Mouse (Mus musculus): ENCODE data around the gene Tmem232.
"Not testable (repeated sequence)": the region's sequence is repeated elsewhere in the genome, so short reads cannot be mapped to it uniquely, and the experiment has no call there.

Gene Tmem232

DNA sequence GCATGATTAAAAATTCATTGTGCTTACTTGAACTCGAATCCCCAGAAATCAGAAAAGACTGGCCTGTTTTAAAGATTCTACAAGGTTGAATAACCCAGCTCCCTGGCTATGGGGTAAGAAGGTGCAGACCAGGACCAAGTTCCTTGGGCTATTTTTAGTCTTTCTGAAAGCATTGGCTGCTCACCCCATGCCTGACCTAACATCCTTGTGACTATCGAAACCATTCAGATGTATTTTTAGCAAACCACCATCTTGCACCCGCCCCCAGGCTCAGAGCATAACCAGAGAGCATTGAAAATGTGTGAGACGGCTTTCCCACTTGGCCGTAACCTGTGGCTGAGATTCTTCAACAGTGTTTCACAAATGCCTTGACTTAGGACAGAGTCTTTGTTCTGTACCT, 13.1 kb downstream of the Tmem232 start:
- DNase-seq = no peak

DNA sequence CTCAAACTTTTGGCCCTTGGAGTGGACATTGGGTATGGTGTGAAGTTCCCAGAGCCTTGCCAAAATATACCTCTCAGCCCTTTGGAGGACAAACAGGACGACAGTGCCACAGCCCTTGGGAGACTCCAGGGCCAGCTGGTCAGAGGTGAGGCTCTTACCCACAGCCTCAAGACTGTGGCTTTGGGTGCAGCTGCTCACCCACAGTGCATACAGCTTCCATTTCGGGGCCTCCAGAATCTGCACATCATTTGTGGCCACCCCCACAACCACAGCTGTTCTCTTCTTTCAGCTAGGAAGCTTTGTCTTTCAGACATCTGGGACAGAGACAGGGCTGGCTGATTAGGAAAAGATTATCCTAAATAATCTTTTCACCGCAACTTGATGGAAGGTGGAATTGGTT, 27.1 kb downstream of the Tmem232 start:
- DNase-seq = no peak

DNA sequence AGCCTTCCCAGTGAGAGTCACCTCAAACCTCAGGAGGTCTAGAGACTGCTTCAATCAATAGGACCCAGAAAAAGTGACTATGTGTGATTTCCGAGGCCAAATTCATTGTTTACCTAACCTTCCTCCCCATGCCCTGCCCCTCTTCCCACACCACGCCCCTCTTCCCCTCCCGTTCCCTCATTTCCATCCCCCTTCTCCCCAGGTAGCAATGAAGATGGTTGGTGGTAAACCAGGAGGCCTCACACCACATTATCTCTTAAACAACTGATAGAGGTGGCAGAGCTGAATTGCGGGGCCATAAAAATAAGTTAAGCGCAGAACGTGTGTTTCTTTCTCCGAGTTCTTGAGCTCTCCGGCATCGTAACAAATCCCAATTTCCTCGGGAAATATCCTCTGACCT, 55.9 kb downstream of the Tmem232 start:
- no peak for DNase-seq

DNA sequence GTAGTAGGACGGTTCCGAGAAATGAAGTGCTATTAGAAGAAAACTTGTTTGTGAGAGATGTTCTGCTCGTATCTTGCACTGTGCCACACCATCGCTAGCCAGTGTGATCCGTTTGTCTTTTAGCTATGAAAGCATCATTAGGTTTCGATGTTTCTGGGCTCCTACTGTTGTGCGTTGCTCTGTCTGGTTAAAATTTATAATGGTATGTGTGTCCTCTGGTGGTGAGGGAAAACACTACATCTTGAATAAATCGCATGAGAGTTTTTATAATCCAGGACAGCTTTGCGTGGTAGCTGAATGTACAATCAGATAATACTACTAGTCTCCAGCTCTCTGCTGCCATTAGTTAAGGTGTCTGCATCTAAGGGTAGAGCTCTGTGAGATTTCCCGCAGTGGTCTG, 63.8 kb downstream of the Tmem232 start:
- no peak for DNase-seq

DNA sequence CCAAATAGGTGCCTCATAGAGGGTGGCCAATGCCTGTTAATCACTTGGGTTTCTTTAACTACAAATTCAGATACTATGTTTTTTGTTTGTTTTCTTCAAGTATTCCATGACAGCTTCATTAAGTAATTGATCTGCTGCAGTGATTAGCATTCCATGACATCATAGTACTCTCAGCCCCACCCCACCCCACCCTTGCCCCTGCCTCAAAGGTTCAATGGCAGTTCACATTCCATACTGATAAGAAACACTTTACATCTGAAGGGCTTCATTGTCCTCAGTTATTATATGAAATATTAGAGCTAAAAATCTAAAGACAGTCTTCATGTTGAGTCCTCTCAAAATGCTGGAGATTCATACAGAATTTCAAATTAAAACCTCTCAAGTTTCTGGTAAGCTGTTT, 89.8 kb downstream of the Tmem232 start:
- no peak for DNase-seq

DNA sequence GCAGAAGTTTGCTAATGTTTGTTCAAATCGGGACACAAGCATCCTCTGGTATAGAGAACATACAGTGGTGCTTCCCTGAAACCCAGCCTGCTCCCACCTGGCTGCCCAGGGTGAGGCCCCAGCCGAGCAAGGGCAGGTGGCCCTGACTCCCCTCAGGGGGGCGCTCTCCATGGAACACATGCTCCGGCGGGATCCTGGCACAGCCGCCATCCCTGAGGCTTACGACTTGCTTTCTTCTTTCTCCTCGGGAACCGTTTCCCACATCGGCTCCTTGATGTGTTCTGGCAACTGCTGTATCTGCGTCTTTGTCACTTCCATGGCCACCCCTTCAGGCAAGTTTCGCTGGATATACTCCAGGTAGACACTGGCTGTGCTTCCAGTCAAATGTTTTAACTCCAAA, 102.7 kb downstream of the Tmem232 start:
- DNase-seq = not testable (repeated sequence)

DNA sequence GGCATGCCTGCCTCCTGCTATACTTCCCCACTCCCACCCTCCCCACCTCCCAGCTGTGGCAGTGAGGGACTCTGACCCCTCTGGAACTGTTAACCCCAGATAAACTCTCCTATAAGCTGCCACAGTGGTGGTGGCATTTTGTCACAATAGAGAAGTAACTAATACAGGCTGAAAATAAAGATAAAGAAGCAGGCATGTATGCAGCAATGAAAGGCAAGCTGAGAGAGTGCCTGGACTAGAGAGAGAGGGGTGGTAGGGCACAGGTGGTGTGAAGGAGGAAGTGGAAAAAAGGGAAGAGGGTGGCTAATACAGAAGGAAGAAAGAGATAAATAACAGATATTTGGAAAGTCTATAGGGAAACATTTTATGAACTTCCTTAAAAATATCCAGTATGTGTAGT, 121.5 kb downstream of the Tmem232 start:
- DNase-seq = no peak

DNA sequence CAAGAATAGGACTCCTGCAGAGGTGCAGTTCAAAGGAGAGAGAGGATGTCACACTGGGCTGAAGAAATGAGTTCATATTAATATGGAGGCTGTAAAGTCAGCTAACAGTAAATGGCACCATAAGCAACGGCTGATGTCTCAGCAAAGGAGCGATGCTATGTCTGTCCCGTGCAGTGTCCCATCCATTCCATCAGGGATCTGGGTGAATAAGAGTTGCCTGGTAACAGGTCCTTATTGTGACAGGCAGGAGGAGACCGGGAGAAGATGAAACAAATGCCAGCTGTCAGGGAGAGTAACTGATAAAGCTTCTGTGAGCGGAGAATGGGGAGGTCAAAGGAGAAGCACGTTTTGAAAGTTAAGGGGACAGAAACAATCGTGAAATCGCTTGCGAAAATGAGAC, 135.3 kb downstream of the Tmem232 start:
- no peak for DNase-seq

DNA sequence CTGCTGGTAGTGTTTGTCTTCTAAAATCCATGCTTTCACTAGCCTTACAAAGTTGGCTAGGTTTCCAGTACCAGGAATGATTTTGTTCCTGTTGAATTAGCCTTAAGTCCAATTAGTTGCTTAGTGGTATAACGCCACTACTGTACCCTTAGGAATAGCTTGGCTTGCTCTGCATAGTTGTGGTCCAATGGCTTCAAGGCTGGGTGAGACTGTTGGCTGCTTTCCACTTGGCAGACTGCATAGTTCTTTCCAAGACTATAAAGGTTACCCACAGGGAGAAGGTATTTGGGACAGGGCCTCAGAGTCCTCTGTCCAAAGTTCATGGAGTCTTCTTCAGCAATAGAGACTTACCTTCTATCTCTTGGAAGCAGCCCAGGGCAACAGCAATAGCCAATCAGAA, 139.7 kb downstream of the Tmem232 start:
- DNase-seq = peak; percentile 70

DNA sequence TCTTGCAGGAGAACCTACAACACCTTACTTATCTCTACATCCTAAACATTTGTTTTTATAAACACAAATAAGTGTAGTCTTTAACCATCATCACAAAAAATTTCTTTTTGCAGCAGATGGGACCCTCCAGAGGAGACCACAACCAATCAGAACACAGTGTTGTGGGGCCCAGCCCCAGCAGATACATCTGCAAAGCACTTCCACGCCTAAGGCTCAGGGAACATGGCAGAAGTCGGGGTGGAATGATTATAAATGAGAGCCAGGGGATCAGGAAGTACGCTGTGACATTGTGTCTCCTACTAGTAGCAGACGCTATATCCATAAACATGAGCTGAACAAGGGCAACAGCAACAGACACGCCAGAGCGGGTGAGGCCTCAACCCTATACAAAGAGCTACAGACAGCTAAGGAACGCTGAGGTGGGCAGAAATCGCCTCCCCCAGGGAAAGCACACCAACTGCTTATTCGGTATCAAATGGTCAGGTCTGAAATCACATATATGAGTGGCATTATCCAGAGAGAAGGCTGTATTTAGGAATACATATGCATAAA, 156.1 kb downstream of the Tmem232 start:
- no peak for DNase-seq

DNA sequence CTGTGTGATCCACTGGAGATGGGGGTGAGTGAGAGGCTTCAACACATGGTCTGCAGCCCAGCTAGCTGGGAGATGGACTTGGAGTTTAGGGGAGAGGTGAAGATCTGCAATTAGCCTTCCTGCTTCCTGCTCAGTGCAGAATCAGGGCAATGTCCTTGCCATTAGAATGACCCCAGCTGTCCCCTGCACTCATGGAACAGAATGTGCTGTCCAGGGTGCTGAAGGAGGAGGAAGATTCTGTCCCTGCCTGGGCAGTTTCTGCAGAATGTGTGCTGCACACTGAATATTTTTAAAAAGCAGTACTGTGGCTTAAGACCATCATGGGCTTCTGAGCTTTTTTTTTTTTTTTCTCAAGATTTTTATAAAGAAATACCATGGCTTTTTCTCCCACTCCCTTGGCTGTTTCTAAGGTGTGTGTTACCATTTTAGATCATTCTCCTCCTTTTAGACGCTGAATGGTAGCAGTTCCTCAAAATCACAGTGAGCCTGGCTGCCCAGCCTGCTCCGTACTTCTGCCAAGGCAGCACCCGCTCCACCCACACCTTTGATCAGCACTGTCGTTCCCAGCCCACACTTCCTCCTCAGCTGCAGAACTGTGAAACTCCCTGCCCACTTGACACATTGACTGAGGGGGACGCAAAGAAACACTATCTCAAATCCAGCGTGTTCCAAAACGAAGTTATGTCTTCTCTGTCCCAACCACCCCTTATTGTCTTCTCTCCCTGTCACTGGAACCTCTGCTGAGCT, 170.4 kb downstream of the Tmem232 start:
- peak; percentile 75 for DNase-seq

DNA sequence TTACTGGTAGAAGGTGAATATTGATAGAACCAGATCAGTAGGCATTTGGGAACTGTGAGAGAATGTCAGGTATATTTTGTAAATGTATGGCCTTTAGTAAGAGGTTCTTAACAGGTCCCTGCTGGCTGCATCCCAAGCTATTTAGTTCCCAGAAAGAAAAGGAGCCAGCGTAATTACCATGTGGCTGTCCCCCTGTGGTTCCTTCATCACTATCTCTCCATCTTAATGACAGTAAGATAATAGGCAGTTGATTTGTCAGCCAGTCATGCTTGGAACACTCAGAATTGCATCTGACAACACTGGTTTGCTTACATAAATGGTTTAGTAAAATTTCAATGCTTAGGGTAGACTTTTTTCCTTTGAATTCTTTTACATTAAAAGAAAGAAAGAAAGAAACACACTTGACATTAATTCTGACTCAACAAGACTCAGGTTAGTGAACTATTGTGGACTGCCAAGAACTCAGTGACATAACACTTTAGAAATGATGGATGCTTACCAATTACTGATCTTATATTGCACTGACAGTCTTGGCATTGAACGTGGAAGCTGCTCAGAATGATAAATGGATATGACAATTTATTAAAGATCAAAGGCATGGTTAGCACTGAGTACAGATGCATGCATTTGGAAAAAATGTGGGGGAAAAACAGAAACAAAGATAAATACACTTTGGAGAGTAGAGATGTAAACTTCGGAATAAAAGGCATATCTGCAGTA, 174.9 kb downstream of the Tmem232 start:
- DNase-seq = no peak

DNA sequence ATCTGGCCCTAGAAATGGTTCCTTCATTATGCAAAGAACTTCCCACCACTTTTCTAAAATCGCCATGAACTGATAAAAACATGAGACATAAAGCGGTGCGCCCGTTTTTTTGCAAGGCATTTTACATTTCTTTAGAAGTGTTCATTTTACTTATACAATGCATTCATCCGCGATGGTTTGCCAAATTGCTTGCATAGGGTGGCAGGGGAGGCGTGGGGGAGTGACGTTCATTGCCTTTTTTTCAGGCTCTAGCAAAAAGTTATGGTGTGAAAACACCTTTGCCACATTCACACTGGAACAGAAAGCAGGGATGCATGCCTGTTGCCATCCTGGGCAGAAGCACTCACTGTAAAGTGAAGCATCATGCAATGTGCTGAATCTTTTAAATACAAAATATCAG, 188.7 kb downstream of the Tmem232 start:
- no peak for DNase-seq

DNA sequence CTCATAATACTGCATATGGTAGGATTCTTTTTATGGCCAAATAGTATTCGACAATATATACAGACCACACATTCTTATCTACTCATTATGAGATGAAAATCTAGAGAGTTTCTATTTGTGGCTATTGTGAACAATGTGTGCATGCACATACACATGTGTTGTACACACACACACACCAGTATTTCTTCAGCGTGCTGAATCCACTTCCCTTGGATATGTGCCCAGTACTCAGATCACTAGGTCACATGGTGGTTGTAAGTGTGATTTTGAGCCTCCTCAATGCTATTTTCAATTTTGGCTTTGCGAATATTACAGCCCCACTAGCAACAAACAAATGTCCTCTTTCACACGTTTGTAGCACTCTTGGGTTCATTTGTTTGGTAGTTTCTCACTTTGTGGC, 200.6 kb downstream of the Tmem232 start:
- DNase-seq = no peak

DNA sequence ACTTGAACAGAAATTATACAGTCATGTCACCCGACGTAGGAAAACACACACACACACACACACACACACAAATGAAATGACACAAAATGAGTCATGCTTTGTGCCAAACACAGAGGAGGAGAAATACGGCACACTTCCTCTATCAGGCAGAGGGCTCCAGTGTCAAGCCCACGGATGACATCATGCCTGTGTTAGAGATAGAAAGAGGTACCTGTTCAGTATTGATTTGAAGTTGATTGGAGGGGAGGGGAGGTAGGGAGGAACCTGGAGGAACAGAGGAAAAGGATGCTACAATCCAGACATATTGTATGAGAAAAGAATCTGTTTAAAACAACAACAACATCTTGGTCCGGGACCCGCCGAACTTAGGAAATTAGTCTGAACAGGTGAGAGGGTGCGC, 209.8 kb downstream of the Tmem232 start:
- DNase-seq = no peak

DNA sequence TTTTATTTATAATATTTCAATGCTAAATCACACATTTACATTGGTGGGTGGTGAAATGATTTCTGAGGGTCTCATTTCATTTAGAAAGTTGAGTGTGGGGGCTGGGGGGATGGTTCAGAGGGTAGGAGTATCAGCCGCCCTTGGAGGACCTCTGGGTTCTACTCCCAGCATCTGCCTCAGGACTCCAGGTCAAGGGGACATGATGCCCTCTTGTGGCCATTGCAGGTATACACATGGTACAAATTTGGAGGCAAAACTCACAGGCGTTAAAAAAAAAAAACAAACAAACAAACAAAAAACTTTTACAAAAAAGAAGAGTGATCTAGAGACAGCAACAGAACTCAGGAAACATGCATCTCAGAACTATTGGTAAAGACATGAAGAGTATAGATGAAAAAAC, 215.3 kb downstream of the Tmem232 start:
- DNase-seq = peak; percentile 55

DNA sequence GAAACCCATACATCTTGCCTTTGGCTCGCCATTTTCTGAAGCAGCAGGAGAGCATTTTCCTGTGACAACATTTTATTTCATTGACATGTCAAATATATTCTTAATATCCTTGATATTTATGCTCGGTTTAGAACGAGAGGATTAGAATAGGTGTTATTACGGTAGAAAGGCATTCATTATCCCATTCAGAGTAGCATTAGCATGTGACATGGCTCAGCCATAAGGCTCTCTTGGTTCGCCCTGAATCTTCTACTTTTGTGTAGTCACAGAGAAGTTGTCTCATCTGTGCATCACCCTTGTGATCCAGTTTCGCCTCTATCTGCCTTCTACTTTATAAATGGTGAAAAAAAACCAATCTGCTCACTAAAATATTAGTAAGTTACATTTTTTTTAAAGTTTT, 220.0 kb downstream of the Tmem232 start:
- DNase-seq = no peak

DNA sequence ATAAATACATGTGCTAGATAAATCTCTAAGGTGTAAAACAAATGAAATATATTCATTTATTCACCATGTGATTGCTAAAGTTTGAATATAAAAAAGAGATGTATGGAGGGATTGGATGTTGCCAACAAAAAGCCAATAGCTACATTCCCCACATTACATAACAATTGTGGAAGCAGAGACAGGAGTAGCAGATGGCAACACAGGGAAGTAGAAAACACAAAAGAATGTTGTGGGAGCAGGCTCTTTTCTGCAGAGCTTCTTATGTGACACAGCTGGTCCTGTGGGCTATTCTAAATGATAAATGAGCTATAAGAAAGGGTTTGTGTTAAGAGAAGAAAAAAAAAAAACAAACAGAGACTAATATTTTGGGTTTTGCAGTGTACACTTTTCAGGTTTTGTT, 240.6 kb downstream of the Tmem232 start:
- DNase-seq = no peak

DNA sequence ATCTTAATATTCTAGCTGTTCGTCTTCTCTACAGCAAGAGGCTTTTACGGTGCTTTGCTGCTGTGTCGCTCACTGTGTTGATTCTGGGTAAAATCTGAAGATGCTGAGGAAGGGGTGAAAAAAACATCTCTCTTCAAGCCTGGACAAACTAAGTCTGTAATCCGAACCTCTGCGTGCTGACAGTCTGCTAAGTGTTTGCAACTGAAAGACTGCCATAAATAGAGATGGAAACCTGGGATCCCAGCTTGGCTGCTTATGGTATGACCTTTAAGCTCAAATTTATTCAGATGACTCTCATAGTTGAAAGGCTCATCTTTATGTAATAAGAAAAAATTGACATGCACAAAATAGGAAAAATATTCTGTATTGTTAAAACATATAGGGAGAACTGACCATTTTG, 242.8 kb downstream of the Tmem232 start:
- DNase-seq = no peak

DNA sequence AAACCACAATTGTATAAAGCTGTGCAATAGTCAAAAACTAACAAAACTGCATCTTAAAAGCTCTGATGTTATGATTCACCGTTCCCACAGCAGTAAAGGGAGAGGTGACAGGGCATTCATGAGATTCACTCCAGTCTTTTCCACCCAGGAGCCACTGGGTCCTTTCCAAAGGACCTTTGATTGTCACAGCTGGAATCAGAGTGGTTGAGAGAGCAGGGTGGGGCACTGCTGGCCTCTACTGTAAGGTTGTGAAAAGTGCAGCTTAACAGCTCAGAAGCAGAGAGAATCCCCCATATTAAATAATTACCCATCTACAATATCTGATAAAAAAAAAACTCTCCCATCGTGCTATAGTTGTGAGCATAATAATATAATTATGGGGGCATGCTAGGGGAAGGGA, 288.4 kb downstream of the Tmem232 start:
- peak; percentile 53 for DNase-seq

DNA sequence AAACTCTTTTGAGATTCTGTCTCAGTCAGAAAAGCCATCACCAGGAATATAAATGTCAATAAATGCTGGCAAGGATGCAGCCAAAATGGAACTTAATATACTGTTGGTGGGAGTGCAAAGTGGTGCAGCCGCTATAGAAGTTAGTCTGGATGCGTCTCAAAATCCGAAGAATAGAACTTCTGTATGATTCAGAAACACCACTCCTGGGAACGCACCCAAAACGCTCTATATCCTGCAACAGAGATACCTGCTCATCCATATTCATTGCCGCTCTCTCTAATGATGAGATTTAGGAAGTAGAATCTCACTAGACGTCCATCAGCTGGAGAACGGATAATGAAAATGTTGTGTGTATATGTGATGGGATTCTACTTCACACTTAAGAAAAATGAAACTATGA, 290.3 kb downstream of the Tmem232 start:
- DNase-seq = no peak

DNA sequence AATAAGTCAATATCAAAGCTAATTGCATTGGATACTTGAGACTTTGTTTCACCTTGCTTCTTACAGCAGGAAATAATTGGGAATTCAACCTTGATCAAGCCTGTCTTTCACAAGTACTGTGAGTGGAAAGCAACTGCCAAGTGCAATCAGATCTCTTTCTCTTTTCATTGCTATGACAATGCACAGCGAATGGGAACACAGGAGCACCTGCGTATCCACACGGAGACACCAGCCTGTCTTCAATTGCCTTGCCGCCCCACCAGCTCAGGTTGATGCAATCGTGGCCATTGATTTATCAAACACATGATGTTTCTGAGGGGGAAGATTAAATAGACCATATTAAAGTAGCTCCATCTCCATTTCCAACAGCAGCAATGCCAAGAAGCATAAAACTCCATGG, 296.9 kb downstream of the Tmem232 start:
- DNase-seq = no peak

DNA sequence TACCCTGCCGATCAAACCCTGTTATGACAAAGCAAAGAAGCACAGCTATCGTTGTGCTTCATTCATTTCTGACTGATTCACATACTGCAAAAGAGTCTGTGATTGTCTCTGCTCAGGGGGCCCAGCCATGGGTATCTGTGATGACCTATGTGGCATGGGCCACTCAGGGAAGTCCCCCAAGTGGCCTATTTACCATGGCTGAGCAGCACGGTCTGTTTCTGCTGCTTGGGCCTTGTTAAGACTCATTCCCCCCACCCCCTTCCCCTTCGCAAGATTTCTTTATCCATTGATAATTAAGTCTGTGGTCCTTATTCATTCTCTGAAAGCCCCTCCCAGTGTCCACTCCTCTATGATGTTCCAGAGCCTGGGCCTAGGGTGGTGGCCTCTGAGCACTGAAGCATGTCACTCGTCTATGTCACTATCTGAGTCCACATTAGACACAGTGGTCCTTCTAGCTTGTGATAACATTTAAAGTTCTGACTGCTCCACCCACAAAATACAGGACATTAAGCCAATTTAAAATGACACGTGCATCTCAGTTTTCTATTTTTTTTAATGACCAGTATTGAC, 315.1 kb downstream of the Tmem232 start:
- no peak for DNase-seq

DNA sequence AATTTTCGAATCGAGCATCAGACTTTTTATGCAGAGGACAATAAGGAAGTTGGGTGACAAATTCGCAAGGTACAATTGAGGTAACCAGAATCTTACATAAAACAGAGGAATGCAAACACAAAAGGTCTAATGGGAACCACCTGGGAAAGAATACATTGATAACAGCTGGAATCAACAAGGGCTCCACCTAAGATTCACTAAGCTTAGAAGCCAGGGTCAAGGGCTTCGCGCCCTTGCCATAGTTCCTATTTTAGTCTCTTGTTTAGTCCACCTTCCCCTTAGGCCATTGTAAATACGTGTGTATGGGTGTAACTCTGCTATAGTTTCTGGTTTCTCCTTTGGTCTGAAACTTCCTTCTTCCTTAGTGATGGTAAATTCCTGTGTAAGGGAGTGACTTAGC, 318.9 kb downstream of the Tmem232 start:
- not testable (repeated sequence) for DNase-seq

Data from kidney, postnatal 10 days (tissue).